Mouse (Mus musculus) E14TG2a.4 (cell line): ENCODE data around the gene Nop53.

ENCODE experiments used
- CTCF ChIP-seq: conservative IDR thresholded peaks from 2 replicates; pipeline ENCODE4 v1.5.1; 2014; ENCODE audit warnings: low read length
- NANOG ChIP-seq: IDR thresholded peaks from 2 replicates; pipeline ENCODE4 v1.6.1; 2014; ENCODE audit warnings: borderline replicate concordance, low read length, mixed read lengths

DNA sequence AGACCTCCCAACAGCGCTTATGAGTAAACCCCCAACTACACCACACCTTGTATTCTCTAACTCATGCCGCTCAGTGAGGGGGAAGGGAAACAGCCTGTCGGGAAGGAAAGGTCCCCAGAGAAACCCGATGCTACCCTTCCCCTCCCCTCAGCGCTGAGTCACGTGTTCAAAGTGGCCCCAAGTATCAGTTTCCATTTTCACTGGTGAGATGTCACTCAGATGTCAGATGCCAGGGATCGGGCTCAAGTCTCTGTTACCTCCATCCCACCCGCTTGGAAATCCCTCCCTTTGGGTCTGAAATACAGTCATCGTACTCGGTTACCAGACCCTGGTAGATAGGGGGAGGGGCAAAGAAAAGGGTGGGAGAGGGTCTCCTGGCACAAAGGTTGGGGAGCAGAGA lies 24.1 kb downstream of the Nop53 start:
- no peak for TF ChIP-seq CTCF
- no peak for TF ChIP-seq NANOG
